Mouse (Mus musculus) frontal cortex, postnatal 10 days (tissue): ENCODE data around the gene Vmn2r116.
"Not testable (repeated sequence)": the region's sequence is repeated elsewhere in the genome, so short reads cannot be mapped to it uniquely, and the experiment has no call there.

Experiments used
- DNase-seq, 2 experiments: peaks; one replicate each; pipeline ENCODE4 v3.0.0; 2022; ENCODE audit warnings: low spot score in 2 of 2, mixed read lengths in 1 of 2

Gene Vmn2r116

GRCm38 (mm10) chr17:23384304-23384703, at the start of gene Vmn2r116:
Gene Vmn2r116 (plus strand): TSS chr17:23384604.
- DNase-seq = not testable (repeated sequence)

GRCm38 (mm10) chr17:23343441-23343840, 41.0 kb upstream of the Vmn2r116 start, which contains the start of gene Vmn2r115:
Gene Vmn2r115 (plus strand): TSS chr17:23343741.
- DNase-seq = not testable (repeated sequence)

GRCm38 (mm10) chr17:23351644-23352043, 32.8 kb upstream of the Vmn2r116 start:
- no peak for DNase-seq

GRCm38 (mm10) chr17:23433150-23433679, 48.8 kb downstream of the Vmn2r116 start:
- no peak for DNase-seq
